Mouse (Mus musculus): ENCODE results near the gene Olfr572. TPM values are rescaled to one million over a fixed set of nuclear protein-coding genes. Genes with fewer than 3 reads are reported as not detected.
A peak's percentile ranks its signal among the peaks of the same experiment; 100 is the strongest.

The Olfr572 gene
- not detected for total RNA-seq (2021)
- long read RNA-seq, experiment 1 = 0 reads
- long read RNA-seq, experiment 2 = 0 reads

DNA sequence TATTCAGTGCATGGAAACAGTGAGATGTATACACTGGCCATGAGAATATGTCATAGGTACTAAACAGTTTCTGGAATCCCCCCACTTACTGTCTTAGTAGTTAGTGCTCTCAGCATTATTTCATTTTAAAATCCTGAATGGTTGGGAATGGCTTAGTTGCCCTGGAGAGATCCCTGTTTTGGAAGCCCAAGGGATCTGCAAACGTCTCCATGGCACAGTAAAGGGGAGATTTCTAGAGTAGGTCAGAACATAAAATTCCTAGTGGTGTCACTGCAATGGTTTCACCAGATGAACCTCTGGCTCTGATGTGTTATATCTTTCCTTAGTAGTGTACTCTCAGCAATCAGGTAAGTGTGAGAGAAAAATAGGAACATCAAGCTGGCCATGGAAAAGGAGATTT, at the start of gene Olfr572:
TSS of gene Olfr572 (plus strand) at position 301 of the 400 bp plus-strand sequence.
- no peak for DNase-seq (ENCODE audit: low spot score in 2 of 2)

DNA sequence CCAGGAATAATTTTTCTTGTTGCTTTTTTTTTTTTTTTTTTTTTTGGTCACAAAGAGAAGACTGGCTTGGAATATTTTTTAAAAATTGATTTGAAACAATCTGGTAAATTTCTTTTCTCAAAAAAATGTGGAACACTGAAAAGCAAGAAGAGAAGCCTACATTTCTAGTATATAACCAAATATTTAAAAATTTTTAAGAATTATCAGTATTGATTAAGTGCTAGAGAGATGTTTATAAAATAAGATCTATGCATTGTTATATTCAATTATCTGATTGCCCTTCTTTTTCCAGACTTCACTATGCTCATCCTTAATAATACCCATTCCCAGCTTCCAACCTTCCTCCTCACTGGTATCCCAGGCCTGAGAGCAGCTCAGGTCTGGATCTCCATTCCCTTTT, 47.4 kb upstream of the Olfr572 start, which contains the start of gene Olfr568:
TSS of gene Olfr568 (plus strand) at position 301 of the 400 bp plus-strand sequence.
- no peak for DNase-seq (ENCODE audit: low spot score in 2 of 2)

DNA sequence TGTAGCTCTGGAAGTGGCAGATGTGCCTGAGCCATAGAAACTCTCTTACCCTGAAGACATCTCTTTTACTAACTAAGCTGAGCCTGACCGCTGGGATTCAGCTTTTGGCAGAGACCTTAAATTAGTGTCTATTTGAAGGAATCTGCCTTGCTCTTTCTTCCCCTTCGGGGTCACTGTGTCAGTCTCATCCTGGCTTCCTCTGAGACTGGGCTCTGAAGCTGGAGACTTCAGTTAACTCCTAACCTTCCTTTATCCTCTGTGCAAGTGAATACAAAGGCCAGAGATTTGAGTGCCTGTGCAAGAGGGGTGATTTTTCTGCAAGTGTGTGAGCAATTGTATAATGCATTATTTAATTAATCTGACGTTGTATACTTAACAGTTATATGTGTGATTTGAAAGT, 33.4 kb upstream of the Olfr572 start, which contains the start of gene Olfr569:
TSS of gene Olfr569 (minus strand) at position 101 of the 400 bp plus-strand sequence.
- no peak for DNase-seq (ENCODE audit: low spot score in 2 of 2)

DNA sequence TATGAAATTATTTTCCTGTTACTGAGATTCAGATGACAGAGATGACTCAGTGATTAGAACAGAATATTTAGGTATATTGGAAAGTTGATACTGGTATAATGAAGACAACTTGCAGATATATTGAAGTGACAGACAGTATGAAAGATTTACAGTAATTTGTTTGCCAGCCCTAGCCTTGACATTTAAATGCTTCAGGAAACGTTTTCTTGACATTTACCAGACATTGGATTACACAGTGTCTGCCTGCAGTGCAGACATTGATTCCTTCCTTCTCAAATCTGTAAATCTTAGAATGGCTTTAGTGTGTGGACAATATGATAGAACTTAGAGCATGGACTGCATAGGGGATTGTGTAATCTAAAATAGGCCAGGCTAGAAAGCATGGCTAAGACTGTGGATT, 8.9 kb upstream of the Olfr572 start:
- DNase-seq (ENCODE audit: low spot score in 2 of 2) = no peak

DNA sequence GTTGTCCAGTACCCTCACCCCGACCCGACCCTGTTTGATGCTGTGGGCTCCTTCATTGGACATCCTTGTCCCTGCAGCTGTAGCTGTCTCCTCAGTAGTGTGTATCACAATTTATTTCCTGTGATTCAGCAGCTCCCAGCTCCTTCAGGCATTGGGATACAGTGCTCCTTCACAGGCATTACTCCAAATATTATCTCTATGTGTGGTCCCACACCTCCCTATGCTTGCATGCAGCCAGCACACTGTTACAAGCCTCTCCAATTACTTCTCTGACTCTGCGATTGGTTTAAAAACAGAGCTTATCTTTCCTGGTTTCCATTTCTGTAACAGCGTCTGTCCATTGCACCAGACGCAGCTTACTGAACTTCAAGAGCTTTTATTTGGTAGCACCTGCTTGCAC, 7.8 kb upstream of the Olfr572 start:
- no peak for DNase-seq (ENCODE audit: low spot score in 2 of 2)

DNA sequence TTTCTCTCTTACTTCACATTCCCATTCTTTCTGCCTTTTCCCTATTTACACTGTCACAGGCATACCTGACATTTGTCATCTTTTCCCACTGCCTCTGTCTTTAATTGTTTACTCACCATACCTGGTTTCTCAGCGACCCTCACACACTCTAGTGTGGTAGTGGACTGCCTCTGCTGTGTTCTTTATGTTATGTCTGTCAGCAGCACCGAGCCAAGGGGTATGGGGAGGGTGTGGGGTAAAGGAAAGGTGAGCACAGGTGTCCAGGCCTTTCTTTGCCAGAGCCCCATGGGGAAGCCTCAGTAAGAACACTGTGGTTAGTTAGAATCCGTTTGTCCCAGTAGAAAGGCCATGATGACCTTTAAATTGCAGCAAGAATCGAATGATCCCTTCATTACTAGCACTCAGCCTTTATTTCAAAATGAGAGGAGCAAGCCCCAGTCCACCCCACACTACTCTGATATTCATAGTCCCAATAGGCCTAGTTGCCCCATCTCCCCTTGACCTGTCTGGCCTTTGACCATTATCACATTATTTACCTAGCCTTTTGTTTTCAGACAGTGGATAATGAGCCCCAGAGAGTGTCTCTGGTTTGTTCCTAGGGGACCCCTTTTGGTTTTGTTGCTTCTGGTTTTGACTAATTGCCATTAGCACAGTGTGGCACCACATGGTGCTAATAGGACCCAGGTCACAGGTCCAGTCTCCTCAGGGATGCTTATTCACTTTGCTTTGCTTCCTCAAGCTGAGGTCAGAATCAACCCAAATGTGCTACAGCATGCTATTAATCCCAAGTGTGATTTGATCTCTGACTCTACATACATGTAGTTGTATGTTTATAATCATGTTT, 7.0 kb upstream of the Olfr572 start, which contains the start of gene Olfr571:
TSS of gene Olfr571 (minus strand) at position 505 of the 844 bp plus-strand sequence.
- DNase-seq (ENCODE audit: low spot score in 2 of 2) = no peak

GRCm38 (mm10) chr7:102919632-102920031, 4.6 kb upstream of the Olfr572 start:
- DNase-seq (ENCODE audit: low spot score in 2 of 2) = peak in 1 of 2 experiments; percentile 40

DNA sequence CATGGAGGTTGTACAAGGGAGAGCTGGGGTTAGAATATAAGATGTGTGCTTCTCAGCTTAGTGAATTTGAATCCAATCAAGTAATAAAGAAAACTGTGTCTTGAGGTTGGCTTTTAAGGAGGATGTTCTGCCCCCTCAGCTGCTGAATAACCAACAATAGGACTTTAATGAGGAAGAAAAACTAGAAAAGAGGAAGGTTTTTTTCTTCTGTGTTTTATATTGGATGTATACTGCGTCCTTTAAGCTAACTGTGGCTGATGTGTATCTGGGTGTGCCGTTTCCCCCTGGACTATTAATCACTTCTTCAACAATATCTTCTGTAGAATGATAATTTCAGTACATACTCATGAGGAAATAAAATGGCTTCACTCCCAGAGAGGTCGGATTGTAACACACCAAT, 2.9 kb downstream of the Olfr572 start:
- DNase-seq (ENCODE audit: low spot score in 2 of 2) = no peak

- DNase-seq (ENCODE audit: low spot score in 2 of 2) = no peak
These were observed 18.3 kb downstream of the Olfr572 start, which contains the start of gene Olfr573-ps1 for GRCm38 (mm10) chr7:102942475-102942874. Gene Olfr573-ps1, minus strand, starts transcription at chr7:102942575.

- DNase-seq (ENCODE audit: low spot score in 2 of 2) = no peak
These were observed 19.2 kb downstream of the Olfr572 start for GRCm38 (mm10) chr7:102943417-102943816.

DNA sequence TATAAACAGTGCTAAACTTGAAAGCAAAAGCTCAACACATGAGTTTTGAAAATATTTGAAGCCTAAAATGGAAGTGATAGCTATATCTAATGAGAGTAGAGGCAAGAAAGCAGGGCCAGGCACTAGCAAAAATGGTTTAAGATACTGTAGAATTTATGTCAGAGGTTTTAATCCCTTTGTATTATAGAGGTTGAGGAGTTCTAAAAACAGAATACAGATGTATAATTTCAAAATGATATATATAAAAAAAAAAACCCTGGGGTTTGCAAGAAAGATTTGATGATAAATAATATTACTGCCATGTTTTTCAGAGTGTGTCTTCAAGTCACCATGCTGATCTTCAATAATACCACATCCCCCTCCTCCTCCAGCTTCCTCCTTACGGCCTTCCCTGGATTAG, 24.0 kb downstream of the Olfr572 start, which contains the start of gene Olfr574:
TSS of gene Olfr574 (plus strand) at position 301 of the 400 bp plus-strand sequence.
- DNase-seq (ENCODE audit: low spot score in 2 of 2) = no peak

GRCm38 (mm10) chr7:102950732-102951131, 26.5 kb downstream of the Olfr572 start:
- DNase-seq (ENCODE audit: low spot score in 2 of 2) = no peak

DNA sequence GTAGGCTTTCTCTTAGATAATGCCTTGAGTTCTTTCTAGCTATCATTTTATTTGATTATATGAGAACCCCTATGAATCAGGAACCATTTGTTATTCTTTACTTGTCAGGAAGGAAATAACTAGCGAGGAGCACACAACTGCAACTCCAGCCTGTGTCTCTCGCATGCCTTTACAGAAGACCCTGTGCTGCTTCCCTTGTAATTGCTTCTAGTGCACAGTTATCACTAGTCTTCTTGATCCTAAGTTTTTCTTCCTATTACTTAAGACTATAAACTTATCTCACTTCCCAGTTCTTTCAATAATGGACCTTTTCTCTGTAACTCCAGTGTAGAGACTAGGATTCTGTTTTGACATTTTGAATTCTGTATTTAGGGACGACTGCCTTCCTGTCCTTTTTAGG, 33.9 kb downstream of the Olfr572 start:
- no peak for DNase-seq (ENCODE audit: low spot score in 2 of 2)

DNA sequence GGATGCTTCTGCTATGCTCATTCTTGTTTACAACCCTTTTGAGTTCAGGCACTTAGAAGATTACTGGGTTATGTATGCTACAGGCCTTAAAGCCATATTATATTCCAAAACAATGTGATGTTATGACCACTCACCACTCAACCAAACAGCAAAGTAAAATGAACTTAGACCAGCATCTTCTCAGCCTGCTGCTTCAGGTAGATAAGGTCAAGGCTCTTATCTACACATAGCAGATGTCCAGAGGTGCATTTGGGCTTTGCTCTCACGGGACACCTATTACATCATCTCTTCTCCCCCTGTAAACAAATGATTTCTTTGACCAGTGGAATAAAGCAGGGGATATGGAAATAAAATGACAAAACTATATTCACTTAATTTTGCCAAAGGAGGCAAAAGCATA, 34.4 kb downstream of the Olfr572 start, which contains the start of gene Olfr575:
TSS of gene Olfr575 (minus strand) at position 183 of the 400 bp plus-strand sequence.
- DNase-seq (ENCODE audit: low spot score in 2 of 2) = no peak

DNA sequence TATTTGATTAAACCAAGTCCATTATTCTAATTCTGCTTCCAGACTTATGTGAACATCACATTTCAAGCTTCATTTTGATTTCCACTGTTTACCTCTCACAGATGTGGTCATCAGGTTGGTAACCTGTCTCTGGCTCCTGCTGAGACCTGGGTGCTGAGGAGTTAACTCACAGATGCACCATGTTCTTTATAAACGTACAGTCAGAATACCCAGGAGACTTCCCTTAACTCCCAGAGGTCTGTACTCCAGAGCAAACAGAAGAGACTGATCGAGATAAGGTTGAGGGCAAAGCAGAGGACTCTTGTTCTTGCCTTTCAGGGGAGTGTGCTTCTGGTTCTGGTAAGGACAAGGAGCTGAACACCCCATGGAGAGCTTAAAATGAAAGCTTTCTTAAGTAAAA, 38.2 kb downstream of the Olfr572 start, which contains the start of gene Olfr576:
TSS of gene Olfr576 (plus strand) at position 301 of the 400 bp plus-strand sequence.
- no peak for DNase-seq (ENCODE audit: low spot score in 2 of 2)

GRCm38 (mm10) chr7:102974399-102974798, 50.2 kb downstream of the Olfr572 start:
- DNase-seq (ENCODE audit: low spot score in 2 of 2) = no peak

- no peak for DNase-seq (ENCODE audit: low spot score in 2 of 2)
These were observed 51.6 kb downstream of the Olfr572 start, which contains the start of gene Olfr577 for GRCm38 (mm10) chr7:102975843-102976242. Gene Olfr577, minus strand, starts transcription at chr7:102975943.

Other genes with a start within 250 kb of the Olfr572 start
- 1 to 10 TPM; 3.0 to 4.6 TPM for gene Trim68, start 237.1 kb upstream of the Olfr572 start, total RNA-seq (2021)
- gene Olfr557, start 228.5 kb upstream of the Olfr572 start, total RNA-seq (2021) = not detected
- gene Olfr558, start 222.2 kb upstream of the Olfr572 start, total RNA-seq (2021) = under 1 TPM; 0.16 to 0.40 TPM
- not detected for gene Olfr33, start 205.3 kb upstream of the Olfr572 start, total RNA-seq (2021)
- gene Olfr559, start 196.9 kb upstream of the Olfr572 start, total RNA-seq (2021) = not detected
- gene Olfr560, start 165.0 kb upstream of the Olfr572 start, total RNA-seq (2021) = under 1 TPM; 0.16 to 0.49 TPM
- under 1 TPM; 0.59 to 0.65 TPM for gene Olfr78, start 164.9 kb upstream of the Olfr572 start, total RNA-seq (2021)
- not detected for gene Olfr561, start 153.2 kb upstream of the Olfr572 start, total RNA-seq (2021)
- not detected for gene Olfr564, start 120.9 kb upstream of the Olfr572 start, total RNA-seq (2021)
- not detected for gene Olfr566, start 65.6 kb upstream of the Olfr572 start, total RNA-seq (2021)
- not detected for gene Olfr568, start 47.3 kb upstream of the Olfr572 start, total RNA-seq (2021)
- gene Olfr569, start 33.5 kb upstream of the Olfr572 start, total RNA-seq (2021) = not detected
- gene Olfr570, start 29.8 kb upstream of the Olfr572 start, total RNA-seq (2021) = not detected
- not detected for gene Olfr571, start 6.9 kb upstream of the Olfr572 start, total RNA-seq (2021)
- gene Olfr573-ps1, start 18.2 kb downstream of the Olfr572 start, total RNA-seq (2021) = not detected
- gene Olfr574, start 24.1 kb downstream of the Olfr572 start, total RNA-seq (2021) = not detected
- not detected for gene Olfr575, start 34.4 kb downstream of the Olfr572 start, total RNA-seq (2021)
- not detected for gene Olfr576, start 38.3 kb downstream of the Olfr572 start, total RNA-seq (2021)
- not detected for gene Olfr577, start 51.5 kb downstream of the Olfr572 start, total RNA-seq (2021)
- not detected for gene Olfr578, start 64.9 kb downstream of the Olfr572 start, total RNA-seq (2021)
- not detected for gene Olfr582, start 113.6 kb downstream of the Olfr572 start, total RNA-seq (2021)
- gene Olfr583, start 126.9 kb downstream of the Olfr572 start, total RNA-seq (2021) = not detected
- gene Olfr584, start 157.5 kb downstream of the Olfr572 start, total RNA-seq (2021) = not detected
- gene Olfr585, start 173.3 kb downstream of the Olfr572 start, total RNA-seq (2021) = not detected
- gene Olfr586, start 201.2 kb downstream of the Olfr572 start, total RNA-seq (2021) = not detected
- gene Olfr588-ps1, start 216.5 kb downstream of the Olfr572 start, total RNA-seq (2021) = not detected
- gene Olfr589, start 231.9 kb downstream of the Olfr572 start, total RNA-seq (2021) = not detected